Mouse (Mus musculus) liver, postnatal 0 days (tissue): Measurements from ENCODE around the gene Gm43552.
A peak's percentile ranks its signal among the peaks of the same experiment; 100 is the strongest.

ENCODE experiments used
- CTCF ChIP-seq: sonication (generic); IDR thresholded peaks from 2 replicates; pipeline ENCODE4 v1.5.1; 2016; ENCODE audit warnings: antibody characterized with exemption, low read depth
- EP300 ChIP-seq: IDR thresholded peaks from 2 replicates; pipeline ENCODE4 v1.6.1; 2016; ENCODE audit warnings: antibody characterized with exemption, low read depth, mild to moderate bottlenecking

GRCm38 (mm10) chr5:65401251-65401994 lies 91.2 kb downstream of the Gm43552 start:
- TF ChIP-seq CTCF (peak; percentile 98), EP300 (no peak)
